Mouse (Mus musculus): ENCODE results near the gene Krit1.

- TF ChIP-seq CTCF (IDR thresholded peaks at IDR 0.05) (no peak), POLR2A (IDR thresholded peaks at IDR 0.05; ENCODE audit: insufficient read depth, low read depth, low read length) (no peak), EP300 (IDR thresholded peaks at IDR 0.05; ENCODE audit: insufficient read depth, low read depth, low read length) (no peak)
These were observed 31.0 kb upstream of the Krit1 start for GRCm38 (mm10) chr5:3772017-3772416.

All from heart, adult 2 months (tissue).